Mouse (Mus musculus) retina, embryonic 14.5 days (tissue): Measurements from ENCODE around the gene Gpd2.
A peak's percentile ranks its signal among the peaks of the same experiment; 100 is the strongest.

Experiments used
- DNase-seq: peaks from one replicate; pipeline ENCODE4 v3.0.0-alpha.2; 2015; ENCODE audit warnings: low spot score

The Gpd2 gene

GRCm38 (mm10) chr2:57301539-57301938 is 64.1 kb downstream of the Gpd2 start:
- DNase-seq: no peak

- DNase-seq: no peak
Measured at GRCm38 (mm10) chr2:57304212-57304611, 66.8 kb downstream of the Gpd2 start.

- peak; percentile 52 for DNase-seq
Measured at GRCm38 (mm10) chr2:57312268-57312797, 74.9 kb downstream of the Gpd2 start.

- DNase-seq: peak; percentile 35
Measured at GRCm38 (mm10) chr2:57316055-57316454, 78.6 kb downstream of the Gpd2 start.

- no peak for DNase-seq
Measured at GRCm38 (mm10) chr2:57318336-57318735, 80.9 kb downstream of the Gpd2 start.

- DNase-seq: no peak
Measured at GRCm38 (mm10) chr2:57326091-57326490, 88.7 kb downstream of the Gpd2 start.

- no peak for DNase-seq
Measured at GRCm38 (mm10) chr2:57329327-57329726, 91.9 kb downstream of the Gpd2 start.

GRCm38 (mm10) chr2:57330812-57331211 is 93.4 kb downstream of the Gpd2 start:
- DNase-seq: no peak

- no peak for DNase-seq
Measured at GRCm38 (mm10) chr2:57331266-57331665, 93.8 kb downstream of the Gpd2 start.

- peak; percentile 24 for DNase-seq
Measured at GRCm38 (mm10) chr2:57333481-57333880, 96.0 kb downstream of the Gpd2 start.

GRCm38 (mm10) chr2:57335397-57335796 is 98.0 kb downstream of the Gpd2 start:
- DNase-seq: no peak

- DNase-seq: no peak
Measured at GRCm38 (mm10) chr2:57338779-57339178, 101.3 kb downstream of the Gpd2 start.

- DNase-seq: no peak
Measured at GRCm38 (mm10) chr2:57342910-57343309, 105.5 kb downstream of the Gpd2 start.

- DNase-seq: no peak
Measured at GRCm38 (mm10) chr2:57350615-57351014, 113.2 kb downstream of the Gpd2 start.

GRCm38 (mm10) chr2:57353722-57354432 is 116.4 kb downstream of the Gpd2 start:
- no peak for DNase-seq

GRCm38 (mm10) chr2:57354848-57355247 is 117.4 kb downstream of the Gpd2 start:
- no peak for DNase-seq

- no peak for DNase-seq
Measured at GRCm38 (mm10) chr2:57356222-57356822, 118.9 kb downstream of the Gpd2 start.

GRCm38 (mm10) chr2:57362503-57362902 is 125.1 kb downstream of the Gpd2 start:
- no peak for DNase-seq

GRCm38 (mm10) chr2:57374647-57375046 is 137.2 kb downstream of the Gpd2 start:
- peak; percentile 57 for DNase-seq

- no peak for DNase-seq
Measured at GRCm38 (mm10) chr2:57375138-57375837, 137.9 kb downstream of the Gpd2 start.

- peak; percentile 26 for DNase-seq
Measured at GRCm38 (mm10) chr2:57378147-57378889, 140.9 kb downstream of the Gpd2 start.

- DNase-seq: no peak
Measured at GRCm38 (mm10) chr2:57384625-57385024, 147.2 kb downstream of the Gpd2 start.
